Mouse (Mus musculus): ENCODE results near the gene Svs1.

The Svs1 gene

GRCm38 (mm10) chr6:49009161-49009555 is 22.5 kb downstream of the Svs1 start:
- in situ Hi-C loops (cut with MboI, MseI): no loop called here

GRCm38 (mm10) chr6:49009665-49010064 is 23.0 kb downstream of the Svs1 start:
- in situ Hi-C loops (cut with MboI, MseI): no loop called here

DNA sequence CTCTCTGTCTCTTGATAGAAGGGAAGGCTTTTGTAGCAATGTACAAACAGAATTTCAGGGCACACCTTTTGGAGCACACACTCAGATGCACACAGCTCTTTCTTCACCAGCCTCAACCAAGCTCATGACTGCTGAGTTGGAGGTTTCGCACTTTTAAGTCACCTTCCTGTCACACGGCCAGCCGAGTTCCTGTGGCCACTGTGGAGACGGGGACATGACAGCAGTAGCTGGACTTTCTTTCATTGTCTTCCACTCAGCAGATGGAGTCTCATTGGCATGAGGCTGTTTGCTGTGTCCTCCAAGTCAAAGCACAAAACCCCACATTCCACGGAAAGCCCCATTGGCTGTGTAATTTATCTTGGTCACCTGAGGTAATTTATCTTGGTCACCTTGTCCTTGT is 24.5 kb downstream of the Svs1 start:
- in situ Hi-C loops (cut with MboI, MseI): no loop called here

DNA sequence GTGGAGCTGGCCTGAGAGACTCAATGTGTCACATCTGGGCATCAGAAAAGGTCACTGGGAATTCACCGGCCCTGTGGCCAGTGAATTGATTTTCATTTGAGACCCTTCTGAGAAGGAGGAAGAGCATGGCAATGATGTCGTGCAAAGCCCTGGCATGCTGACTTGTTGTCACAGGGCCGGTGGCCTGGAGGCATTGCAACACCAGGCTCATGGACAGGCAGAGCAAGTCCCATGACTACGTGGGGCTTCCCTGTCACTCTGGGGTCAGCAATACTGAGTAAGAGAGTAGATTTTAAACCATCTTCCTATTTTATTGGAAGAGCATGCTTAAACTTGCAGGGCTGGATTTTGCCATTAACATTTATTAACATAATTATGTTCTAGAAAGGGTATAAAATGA is 26.4 kb downstream of the Svs1 start:
- in situ Hi-C loops (cut with MboI, MseI): no loop called here

GRCm38 (mm10) chr6:49013458-49013857 is 26.8 kb downstream of the Svs1 start:
- in situ Hi-C loops (cut with MboI, MseI): no loop called here

GRCm38 (mm10) chr6:49017150-49017549 is 30.5 kb downstream of the Svs1 start:
- in situ Hi-C loops (cut with MboI, MseI): no loop called here

- in situ Hi-C loops (cut with MboI, MseI): no loop called here
These were observed 32.7 kb downstream of the Svs1 start for GRCm38 (mm10) chr6:49019341-49019740.

DNA sequence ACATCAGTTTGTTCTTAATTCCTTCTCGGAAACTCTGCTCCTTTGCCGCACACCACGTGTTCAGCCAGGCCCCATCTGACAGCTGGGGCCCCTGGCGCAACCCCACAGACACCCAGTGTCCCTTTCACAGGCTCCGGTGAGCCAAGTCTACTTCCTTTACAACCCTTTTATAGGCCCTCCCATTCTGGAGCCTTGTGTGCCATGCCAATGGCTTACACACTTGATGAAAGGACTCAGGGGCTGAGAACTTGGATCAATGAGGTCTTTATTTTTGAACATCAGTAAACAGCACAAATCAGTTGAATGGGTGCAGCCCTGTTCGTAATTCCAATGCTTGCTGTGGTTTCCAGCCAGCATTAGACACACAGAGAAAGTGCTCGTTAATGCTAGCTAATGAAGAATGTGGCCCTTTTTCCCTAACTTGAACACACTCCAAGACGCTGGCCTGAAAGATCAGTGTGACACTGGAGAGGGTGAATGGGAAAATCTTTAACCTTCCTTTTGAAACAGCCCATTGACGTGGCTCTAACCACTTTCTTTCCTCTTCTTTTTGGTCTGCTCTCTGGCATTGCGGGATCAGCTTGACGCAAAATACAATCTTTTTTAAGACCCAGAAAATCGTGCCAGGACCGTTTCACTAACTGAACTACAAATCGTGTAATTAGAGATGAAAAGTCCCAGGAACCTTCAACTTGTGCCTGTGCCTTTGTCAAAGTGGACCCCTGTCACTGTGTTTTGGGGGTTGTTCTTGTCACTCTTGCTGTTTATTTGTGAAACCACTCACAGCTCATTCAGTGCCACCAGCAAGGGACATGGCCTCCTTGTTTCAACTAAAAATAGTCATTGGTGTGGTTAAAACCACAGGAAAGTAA is 34.7 kb downstream of the Svs1 start:
- in situ Hi-C loops (cut with MboI, MseI): no loop called here

DNA sequence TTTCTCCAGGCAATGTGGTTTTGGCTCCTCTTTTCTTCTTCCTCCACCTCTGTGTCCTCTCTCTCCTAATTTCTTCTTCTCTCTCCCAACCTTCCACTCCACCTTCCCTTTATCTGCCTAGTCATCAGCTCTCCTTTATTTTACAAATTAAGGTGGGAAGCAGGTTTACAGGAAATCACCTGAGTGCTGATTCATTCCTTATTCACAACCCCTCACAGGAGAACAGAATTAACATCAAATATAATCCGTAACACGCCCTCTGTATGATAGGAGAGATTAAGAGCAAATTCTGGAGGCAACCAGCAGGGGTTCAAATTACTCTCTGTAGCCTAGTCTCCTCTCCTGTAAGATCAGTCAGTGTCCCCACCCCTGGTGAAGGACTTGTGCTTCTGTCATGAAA is 35.7 kb downstream of the Svs1 start:
- in situ Hi-C loops (cut with MboI, MseI): no loop called here

DNA sequence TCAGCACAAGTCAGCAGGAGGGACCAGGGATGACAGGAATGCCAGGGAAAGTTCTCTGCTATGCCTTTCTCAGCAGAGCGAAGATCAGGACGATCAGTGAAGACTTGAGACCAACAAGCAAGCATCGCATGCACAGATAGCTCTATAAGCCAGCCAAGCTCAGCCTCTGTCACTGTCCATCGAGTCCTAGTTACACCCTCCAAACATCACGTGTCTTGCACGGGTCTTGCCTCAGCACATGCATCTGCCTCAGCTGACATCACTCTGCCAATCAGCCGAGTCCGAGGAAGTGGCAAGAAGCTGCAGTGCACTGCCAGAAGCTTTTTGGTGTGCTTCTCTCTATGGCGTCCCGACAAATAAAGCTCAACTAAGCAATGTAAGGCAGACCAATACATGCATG is 36.7 kb downstream of the Svs1 start:
- in situ Hi-C loops (cut with MboI, MseI): no loop called here

DNA sequence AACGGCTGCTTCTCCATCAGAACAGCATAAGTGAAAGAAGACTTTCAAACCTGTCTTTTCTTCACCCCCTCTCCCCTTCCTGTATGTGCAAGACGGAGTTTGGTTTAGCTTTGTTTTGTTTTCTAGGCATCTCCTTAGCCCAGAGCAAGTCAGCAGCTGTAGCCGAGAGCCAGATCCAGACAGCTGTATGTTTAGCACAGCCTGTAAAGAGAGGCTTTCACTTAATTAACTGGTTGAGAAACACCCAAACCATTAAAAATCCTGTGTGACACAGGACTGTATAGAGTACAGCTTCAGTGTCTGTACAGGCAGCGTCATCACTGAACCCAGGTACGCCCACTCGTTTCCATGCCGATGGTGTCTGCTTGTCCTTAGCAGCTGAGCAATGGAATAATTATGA is 38.6 kb downstream of the Svs1 start:
- in situ Hi-C loops (cut with MboI, MseI): no loop called here

DNA sequence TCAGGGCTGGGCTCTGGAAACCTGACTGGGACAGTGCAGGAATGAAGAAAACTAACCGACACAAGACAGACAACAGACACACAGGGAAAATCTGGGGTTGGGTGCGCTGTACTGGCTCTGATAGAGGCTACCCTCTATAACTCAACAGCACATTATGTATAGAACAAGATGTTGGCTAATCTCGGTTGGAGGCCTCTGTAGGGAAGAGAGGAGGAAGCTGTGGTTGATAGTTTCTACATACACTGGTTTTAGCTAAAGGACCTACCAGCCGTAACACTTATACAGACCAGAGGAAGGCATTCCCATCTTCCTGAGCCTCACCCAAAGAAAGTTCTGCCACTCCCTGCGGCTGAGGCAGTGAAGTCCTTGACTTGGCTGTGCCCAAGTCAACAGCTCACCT is 39.8 kb downstream of the Svs1 start:
- in situ Hi-C loops (cut with MboI, MseI): no loop called here

DNA sequence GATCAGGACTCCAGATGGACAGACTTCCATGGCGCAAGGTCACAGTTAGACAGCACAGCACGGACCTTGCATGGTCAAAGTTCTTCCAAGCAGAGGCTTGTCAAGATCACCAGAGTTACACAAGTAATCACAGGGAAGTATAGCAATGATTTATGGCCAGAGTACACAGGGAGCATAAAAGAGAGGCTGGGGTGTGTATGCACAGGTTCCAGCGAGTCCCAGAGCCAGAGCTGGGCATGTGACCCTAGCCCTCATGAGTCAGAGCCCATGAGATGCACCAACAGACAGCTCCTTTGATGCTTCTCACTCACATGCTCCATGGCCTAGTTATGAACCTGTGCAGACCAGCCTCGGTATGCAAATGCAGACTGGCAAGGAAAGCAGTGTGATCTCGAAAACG is 41.4 kb downstream of the Svs1 start:
- in situ Hi-C loops (cut with MboI, MseI): no loop called here

GRCm38 (mm10) chr6:49028708-49029107 is 42.0 kb downstream of the Svs1 start:
- in situ Hi-C loops (cut with MboI, MseI): no loop called here

GRCm38 (mm10) chr6:49031230-49031629 is 44.6 kb downstream of the Svs1 start:
- in situ Hi-C loops (cut with MboI, MseI): no loop called here

- in situ Hi-C loops (cut with MboI, MseI): no loop called here
These were observed 46.1 kb downstream of the Svs1 start for GRCm38 (mm10) chr6:49032783-49033182.

DNA sequence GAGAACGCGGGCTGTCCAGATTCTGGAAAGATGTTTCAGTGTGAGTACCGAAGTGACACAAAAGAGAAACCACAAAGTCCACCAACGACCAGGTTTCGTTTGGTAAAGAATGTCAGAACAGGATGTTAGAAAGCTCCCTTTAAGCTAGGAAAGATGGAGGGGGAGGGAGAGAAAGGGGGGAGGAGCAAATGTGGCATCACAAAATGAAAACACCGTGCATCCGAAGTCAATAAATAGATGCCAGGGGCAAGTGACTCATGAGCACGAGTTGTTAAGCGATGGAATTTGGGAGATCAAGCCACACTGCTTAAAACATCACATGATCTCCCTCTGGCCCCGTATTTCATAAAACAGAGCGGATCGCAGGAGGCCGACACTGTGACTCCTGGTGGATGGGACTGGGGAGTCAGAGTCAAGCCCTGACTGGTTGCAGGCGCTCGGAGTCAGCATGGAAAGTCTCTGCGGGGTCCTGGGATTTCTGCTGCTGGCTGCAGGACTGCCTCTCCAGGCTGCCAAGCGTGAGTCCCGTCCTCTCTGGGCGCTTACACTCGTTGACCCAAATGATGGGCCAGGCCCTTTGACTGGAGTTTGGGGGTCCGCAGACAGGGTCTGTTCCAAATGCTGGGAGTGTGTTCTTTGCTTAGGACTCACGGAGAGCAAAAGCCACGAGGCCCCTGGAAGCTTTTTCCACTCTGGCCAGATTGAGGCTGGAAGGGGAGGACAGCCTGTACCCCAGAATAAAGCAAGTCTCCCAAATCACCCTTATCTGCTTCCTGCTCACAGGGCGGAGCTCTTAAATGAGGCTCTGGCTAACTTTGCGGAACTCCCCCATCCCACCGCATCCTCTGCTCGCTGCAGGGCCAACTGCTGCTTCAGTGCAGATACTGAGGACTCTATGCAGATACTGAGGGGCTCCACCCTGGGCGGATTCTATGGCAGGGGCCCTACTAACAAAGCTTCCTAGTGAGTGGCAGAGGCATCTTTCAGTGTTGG is 49.9 kb downstream of the Svs1 start, which contains the start of gene Gpnmb:
Gpnmb (plus strand) TSS at position 272 of the 993 bp plus-strand sequence.
- in situ Hi-C loops (cut with MboI, MseI): no loop called here

DNA sequence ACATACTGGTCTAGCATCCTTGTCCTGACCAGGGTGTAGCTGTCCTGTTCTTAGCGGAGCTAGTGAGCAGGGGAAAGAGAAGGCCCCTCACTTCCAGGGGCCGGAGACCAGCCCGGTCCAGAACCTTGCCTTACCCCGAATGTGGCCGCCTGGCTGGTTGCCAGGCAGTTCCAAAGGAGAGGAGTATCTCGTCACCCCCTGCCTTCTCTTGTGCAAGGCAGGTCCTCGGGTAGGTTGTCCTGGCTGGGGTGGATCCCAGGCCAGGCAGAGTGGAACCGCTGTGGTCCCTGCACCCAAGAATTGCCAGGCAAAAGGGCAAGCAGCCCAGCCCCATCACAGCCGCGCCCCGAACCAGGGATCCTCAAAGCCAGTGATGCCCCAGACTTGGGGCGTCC is 50.6 kb downstream of the Svs1 start:
- in situ Hi-C loops (cut with MboI, MseI): no loop called here

- in situ Hi-C loops (cut with MboI, MseI): loop anchor here in 1 of 2 experiments (5.0 kb wide), 1 partner anchor 198 kb away; no protein-coding TSS in a partner anchor
These were observed 53.0 kb downstream of the Svs1 start for GRCm38 (mm10) chr6:49039470-49040180.
